Mouse (Mus musculus) kidney, adult 2 months (tissue): ENCODE measurements at regions not wholly inside any gene's neighbourhood (a gene's known extent, or its start where the extent isn't known, plus 50 kb on each side); places are given as distances from the start of the nearest gene placed in this dataset.

Experiments
- CTCF ChIP-seq: fragments of 200-500 bp; conservative IDR thresholded peaks from 2 replicates; pipeline ENCODE4 v1.5.1; 2011; ENCODE audit warnings: low read depth, mild to moderate bottlenecking, control low read depth, low read length, moderate library complexity, mixed read lengths; ENCODE audit not compliant: insufficient read depth, insufficient read length
- POLR2A ChIP-seq: fragments of 200-500 bp; IDR thresholded peaks from one replicate; pipeline ENCODE4 v1.6.1; 2011; ENCODE audit warnings: low read depth, low read length, control low read depth

GRCm38 (mm10) chr14:96787917-96788316 lies 269.0 kb upstream of the Klhl1 start:
- TF ChIP-seq CTCF (no peak), POLR2A (no peak)
